In the genomic region with DNA sequence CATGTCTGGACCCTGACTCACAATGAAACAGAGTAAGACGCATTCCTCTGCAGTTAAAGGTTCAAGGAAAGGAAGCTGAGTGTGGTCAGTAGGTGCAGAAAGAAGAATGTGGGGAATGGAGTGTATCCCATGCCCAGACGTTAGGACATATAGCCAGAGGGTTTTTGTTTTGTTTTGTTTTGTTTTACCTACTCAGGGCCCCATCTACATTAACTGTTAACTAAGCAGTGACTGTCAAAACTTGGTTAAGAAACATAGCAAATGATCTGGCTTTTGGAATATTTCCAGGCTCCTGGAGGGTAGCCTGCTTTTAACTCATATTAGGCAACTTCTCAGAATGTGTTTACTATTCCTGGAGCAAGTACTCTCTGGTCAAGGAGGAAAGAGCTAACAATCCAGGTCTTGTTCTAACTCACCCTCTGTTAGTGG, we compare ENCODE assay signal across 14 mouse cellular contexts. TPM values are rescaled to one million over a fixed set of nuclear protein-coding genes. Genes with fewer than 3 reads are reported as not detected.
DNase-seq lines count a peak whose midpoint lies in the region; ATAC-seq lines count a peak whose summit lies in the region.
"Had no signal": no experiment of that assay in that cellular context is flagged by ENCODE, and none has a peak within 500 bp of the region (broad histone marks: within the 10 kb centered on the region; RNA-seq: fewer than 3 reads in every experiment).

No protein-coding gene starts in this region.

- H3K4me1 ChIP-seq in forebrain, embryonic 14.5 days (ENCODE audit: control insufficient read depth, insufficient read depth, low read length) = peaks cover 11% of the 10 kb centered on the region; the same call in 1 of the 2 replicates
- H3K4me1 ChIP-seq in forebrain, embryonic 12.5 days = peaks cover 9% of the 10 kb centered on the region; the same call in 1 of the 2 replicates
- no peaks in the 10 kb centered on the region for H3K4me1 ChIP-seq in midbrain, embryonic 11.5 days (ENCODE audit: control insufficient read depth, insufficient read depth, low read length)
- no peaks in the 10 kb centered on the region for H3K4me1 ChIP-seq in midbrain, embryonic 15.5 days
- H3K4me1 ChIP-seq in neural tube, embryonic 15.5 days = no peaks in the 10 kb centered on the region
- H3K4me1 ChIP-seq in hindbrain, embryonic 11.5 days (replicated peaks; ENCODE audit: control insufficient read depth, insufficient read depth, low read length) = no peaks in the 10 kb centered on the region

- H3K27me3 ChIP-seq in forebrain, embryonic 14.5 days (replicated peaks; ENCODE audit: control insufficient read depth, insufficient read depth, low read length) = no peaks in the 10 kb centered on the region
- H3K27me3 ChIP-seq in forebrain, embryonic 12.5 days = no peaks in the 10 kb centered on the region
- H3K27me3 ChIP-seq in midbrain, embryonic 11.5 days (ENCODE audit: control insufficient read depth, insufficient read depth, low read length) = no peaks in the 10 kb centered on the region
- H3K27me3 ChIP-seq in midbrain, embryonic 15.5 days (replicated peaks) = no peaks in the 10 kb centered on the region
- no peaks in the 10 kb centered on the region for H3K27me3 ChIP-seq in neural tube, embryonic 15.5 days (replicated peaks)
- no peaks in the 10 kb centered on the region for H3K27me3 ChIP-seq in hindbrain, embryonic 11.5 days (ENCODE audit: control insufficient read depth, insufficient read depth, low read length)
- H3K27me3 ChIP-seq: embryonic facial prominence, embryonic 12.5 days; limb, embryonic 13.5 days had no signal

- ATAC-seq in forebrain, embryonic 14.5 days = no peak
- ATAC-seq in forebrain, embryonic 12.5 days (ENCODE audit: low FRiP score) = no peak
- ATAC-seq in midbrain, embryonic 11.5 days (ENCODE audit: low FRiP score) = no peak
- no peak for ATAC-seq in midbrain, embryonic 15.5 days (replicated peaks)
- ATAC-seq in neural tube, embryonic 15.5 days (ENCODE audit: low FRiP score) = no peak
- ATAC-seq in hindbrain, embryonic 11.5 days (ENCODE audit: low FRiP score) = no peak
- ATAC-seq: CD4-positive, CD25-positive, alpha-beta regulatory T cell, adult 4 months had no signal

- H3K9ac ChIP-seq in forebrain, embryonic 14.5 days (ENCODE audit: low read length) = no peak overlapping the region
- H3K9ac ChIP-seq in forebrain, embryonic 12.5 days = no peak overlapping the region
- H3K9ac ChIP-seq in midbrain, embryonic 11.5 days (ENCODE audit: low read length) = no peak overlapping the region
- no peak overlapping the region for H3K9ac ChIP-seq in midbrain, embryonic 15.5 days
- H3K9ac ChIP-seq in neural tube, embryonic 15.5 days (replicated peaks) = no peak overlapping the region
- H3K9ac ChIP-seq in hindbrain, embryonic 11.5 days (ENCODE audit: low read depth, low read length) = no peak overlapping the region
- H3K9ac ChIP-seq: embryonic facial prominence, embryonic 12.5 days; limb, embryonic 13.5 days had no signal

- 49% methylated on average over 2 of the region's 2 CpGs for WGBS in forebrain, embryonic 14.5 days
- WGBS in forebrain, embryonic 12.5 days = 61% methylated on average over 2 of the region's 2 CpGs
- 67% methylated on average over 2 of the region's 2 CpGs for WGBS in midbrain, embryonic 11.5 days
- WGBS in midbrain, embryonic 15.5 days = 79% methylated on average over 2 of the region's 2 CpGs
- WGBS in neural tube, embryonic 15.5 days = 71% methylated on average over 2 of the region's 2 CpGs
- WGBS in hindbrain, embryonic 11.5 days = 75% methylated on average over 2 of the region's 2 CpGs

- H3K4me3 ChIP-seq in forebrain, embryonic 14.5 days (ENCODE audit: low read depth, low read length) = no peak overlapping the region
- H3K4me3 ChIP-seq in forebrain, embryonic 12.5 days (replicated peaks) = no peak overlapping the region
- no peak overlapping the region for H3K4me3 ChIP-seq in midbrain, embryonic 11.5 days (ENCODE audit: low read depth, low read length)
- no peak overlapping the region for H3K4me3 ChIP-seq in midbrain, embryonic 15.5 days
- no peak overlapping the region for H3K4me3 ChIP-seq in neural tube, embryonic 15.5 days (replicated peaks)
- no peak overlapping the region for H3K4me3 ChIP-seq in hindbrain, embryonic 11.5 days (ENCODE audit: low read depth, low read length)
- H3K4me3 ChIP-seq: embryonic facial prominence, embryonic 12.5 days; limb, embryonic 13.5 days; myocyte had no signal

- H3K9me3 ChIP-seq in forebrain, embryonic 14.5 days (replicated peaks; ENCODE audit: control insufficient read depth, low read length) = peaks cover 4% of the 10 kb centered on the region; the same call in 1 of the 2 replicates
- H3K9me3 ChIP-seq in forebrain, embryonic 12.5 days = 0 out of 2 replicates have a peak, but pooled peaks cover 6% of the 10 kb centered on the region
- no peaks in the 10 kb centered on the region; the same call in 1 of the 2 replicates for H3K9me3 ChIP-seq in midbrain, embryonic 11.5 days (ENCODE audit: control insufficient read depth, low read length)
- 0 out of 2 replicates have a peak, but pooled peaks cover 5% of the 10 kb centered on the region for H3K9me3 ChIP-seq in midbrain, embryonic 15.5 days
- peaks cover 7% of the 10 kb centered on the region; the same call in 1 of the 2 replicates for H3K9me3 ChIP-seq in neural tube, embryonic 15.5 days (replicated peaks)
- H3K9me3 ChIP-seq in hindbrain, embryonic 11.5 days (ENCODE audit: control insufficient read depth, low read length) = no peaks in the 10 kb centered on the region
- H3K9me3 ChIP-seq: embryonic facial prominence, embryonic 12.5 days had no signal

- no peaks in the 10 kb centered on the region for H3K36me3 ChIP-seq in forebrain, embryonic 14.5 days (ENCODE audit: control insufficient read depth, insufficient read depth, low read length)
- no peaks in the 10 kb centered on the region for H3K36me3 ChIP-seq in forebrain, embryonic 12.5 days (replicated peaks)
- H3K36me3 ChIP-seq in midbrain, embryonic 11.5 days (ENCODE audit: control insufficient read depth, insufficient read depth, low read length) = no peaks in the 10 kb centered on the region
- 0 out of 2 replicates have a peak, but pooled peaks cover 2% of the 10 kb centered on the region for H3K36me3 ChIP-seq in midbrain, embryonic 15.5 days (replicated peaks)
- H3K36me3 ChIP-seq in neural tube, embryonic 15.5 days = no peaks in the 10 kb centered on the region
- H3K36me3 ChIP-seq in hindbrain, embryonic 11.5 days (ENCODE audit: control insufficient read depth, insufficient read depth, low read length) = no peaks in the 10 kb centered on the region
- H3K36me3 ChIP-seq: embryonic facial prominence, embryonic 12.5 days had no signal

- peak; percentile 32 for DNase-seq in forebrain, embryonic 14.5 days (ENCODE audit: low spot score)
- DNase-seq in midbrain, embryonic 11.5 days (ENCODE audit: low spot score, missing footprints) = peak; percentile 53
- DNase-seq in kidney, postnatal 14 days = peak; percentile 70
- DNase-seq in thymus, adult 18-20 months = no peak
- no peak for DNase-seq in hindbrain, embryonic 11.5 days (ENCODE audit: low spot score)
- DNase-seq: cerebellum, adult 8-10 months; layer of hippocampus, postnatal 36 days had no signal

- H3K4me2 ChIP-seq in forebrain, embryonic 14.5 days (ENCODE audit: low read length) = no peak overlapping the region
- H3K4me2 ChIP-seq in forebrain, embryonic 12.5 days = no peak overlapping the region
- no peak overlapping the region for H3K4me2 ChIP-seq in midbrain, embryonic 11.5 days
- H3K4me2 ChIP-seq in midbrain, embryonic 15.5 days = no peak overlapping the region
- no peak overlapping the region for H3K4me2 ChIP-seq in neural tube, embryonic 15.5 days
- no peak overlapping the region for H3K4me2 ChIP-seq in hindbrain, embryonic 11.5 days (replicated peaks; ENCODE audit: low read depth, low read length)
- H3K4me2 ChIP-seq: embryonic facial prominence, embryonic 12.5 days; limb, embryonic 13.5 days had no signal

- no peak overlapping the region for H3K27ac ChIP-seq in forebrain, embryonic 14.5 days (ENCODE audit: low read depth, low read length)
- H3K27ac ChIP-seq in forebrain, embryonic 12.5 days = no peak overlapping the region
- no peak overlapping the region for H3K27ac ChIP-seq in midbrain, embryonic 11.5 days (ENCODE audit: low read depth, low read length)
- H3K27ac ChIP-seq in midbrain, embryonic 15.5 days = no peak overlapping the region
- H3K27ac ChIP-seq in neural tube, embryonic 15.5 days (replicated peaks) = no peak overlapping the region
- no peak overlapping the region for H3K27ac ChIP-seq in hindbrain, embryonic 11.5 days (ENCODE audit: low read depth, low read length)
- H3K27ac ChIP-seq: embryonic facial prominence, embryonic 12.5 days; limb, embryonic 13.5 days had no signal

RNA-seq across cellular contexts. Expression of a gene that starts 9.6 kb away (rescaled TPM):
- 6.9 and 7.7 TPM in 2 replicates for polyA plus RNA-seq in forebrain, embryonic 14.5 days (2014; fragmentation: Nextera tagmentation; extraction: Ambion mirVana)
- 4.6 and 6.3 TPM in 2 replicates for polyA plus RNA-seq in forebrain, embryonic 12.5 days (2016; fragmentation: Nextera tagmentation; extraction: Ambion mirVana)
- polyA plus RNA-seq in midbrain, embryonic 11.5 days (2014; fragmentation: Nextera tagmentation; extraction: Ambion mirVana) = 5.2 and 5.5 TPM in 2 replicates
- polyA plus RNA-seq in midbrain, embryonic 15.5 days (2015; fragmentation: Nextera tagmentation; extraction: Ambion mirVana) = 10.3 TPM in 2 replicates
- 9.6 and 13.0 TPM in 2 replicates for polyA plus RNA-seq in neural tube, embryonic 15.5 days (2015; fragmentation: Nextera tagmentation; extraction: Ambion mirVana)
- 5.1 and 5.6 TPM in 2 replicates for polyA plus RNA-seq in hindbrain, embryonic 11.5 days (2014; fragmentation: Nextera tagmentation; extraction: Ambion mirVana)

Comparison
In these comparisons a context has a peak if more than half of its experiments do, and no peak if none do; other contexts are left out.
1. DNase-seq: peak in forebrain, embryonic 14.5 days (single experiment), midbrain, embryonic 11.5 days (single experiment) and kidney, postnatal 14 days (single experiment); none in thymus, adult 18-20 months (0 of 2) and hindbrain, embryonic 11.5 days (single experiment).